Mouse (Mus musculus) thymus, adult 2 months (tissue): ENCODE measurements around the gene Atad3a.

Experiments
- CTCF ChIP-seq: fragments of 200-500 bp; IDR thresholded peaks from 2 replicates; pipeline ENCODE4 v1.5.1; 2012; ENCODE audit warnings: mild to moderate bottlenecking, control low read depth, low read length, moderate library complexity, borderline replicate concordance; ENCODE audit not compliant: control insufficient read depth, poor library complexity, insufficient read depth; ENCODE audit errors: extremely low read depth
- POLR2A ChIP-seq: fragments of 200-500 bp; IDR thresholded peaks from 2 replicates; pipeline ENCODE4 v1.6.1; 2012; ENCODE audit warnings: mild to moderate bottlenecking, low read length, control low read depth, moderate library complexity; ENCODE audit not compliant: control insufficient read depth, poor library complexity, insufficient read depth; ENCODE audit errors: extremely low read depth

- TF ChIP-seq CTCF: no peak
- no peak for TF ChIP-seq POLR2A
Measured at GRCm38 (mm10) chr4:155762357-155762756, 1.5 kb upstream of the Atad3a start.
